Mouse (Mus musculus) forebrain, embryonic 11.5 days (tissue): ENCODE results near the gene Prkcb. TPM values are rescaled to one million over a fixed set of nuclear protein-coding genes. Genes with fewer than 3 reads are reported as not detected.

Experiments
- ATAC-seq: fragments of 200-750 bp; cut with Nextera tagmentation; replicated peaks from 2 replicates; pipeline ENCODE4 v1.8.0; 2017; ENCODE audit warnings: moderate TSS enrichment; ENCODE audit not compliant: low FRiP score
- DNase-seq: peaks from one replicate; pipeline ENCODE4 v3.0.0-alpha.2; 2017; ENCODE audit warnings: low spot score
- H3K27ac ChIP-seq: fragments of 300-500 bp; sonication (generic); 2 replicates; pipeline ENCODE4 v1.5.1; 2014; ENCODE audit warnings: low read depth, low read length
- H3K27me3 ChIP-seq: fragments of 300-500 bp; sonication (generic); 2 replicates; pipeline ENCODE4 v1.6.1; 2014; ENCODE audit warnings: mild to moderate bottlenecking, low read length, mixed read lengths; ENCODE audit not compliant: control insufficient read depth, insufficient read depth
- H3K36me3 ChIP-seq: fragments of 300-500 bp; sonication (generic); 2 replicates; pipeline ENCODE4 v1.6.1; 2014; ENCODE audit warnings: mild to moderate bottlenecking, low read length, moderate library complexity, mixed read lengths; ENCODE audit not compliant: control insufficient read depth, insufficient read depth
- H3K4me1 ChIP-seq: fragments of 300-500 bp; sonication (generic); replicated peaks from 2 replicates; pipeline ENCODE4 v1.6.1; 2014; ENCODE audit warnings: low read length, mixed read lengths; ENCODE audit not compliant: control insufficient read depth, insufficient read depth
- H3K4me2 ChIP-seq: fragments of 300-500 bp; sonication (generic); 2 replicates; pipeline ENCODE4 v1.6.1; 2014; ENCODE audit warnings: low read depth, mild to moderate bottlenecking, low read length, moderate library complexity, mixed read lengths; ENCODE audit not compliant: severe bottlenecking
- H3K4me3 ChIP-seq: fragments of 300-500 bp; sonication (generic); 2 replicates; pipeline ENCODE4 v1.5.1; 2014; ENCODE audit warnings: low read depth, low read length
- H3K9ac ChIP-seq: fragments of 300-500 bp; sonication (generic); 2 replicates; pipeline ENCODE4 v1.6.1; 2014; ENCODE audit warnings: low read length
- H3K9me3 ChIP-seq: fragments of 300-500 bp; sonication (generic); 2 replicates; pipeline ENCODE4 v1.6.1; 2016; ENCODE audit warnings: low read length, mixed read lengths; ENCODE audit not compliant: control insufficient read depth
- WGBS: fragments of 180-500 bp; shearing (Covaris S2); extraction: QIAGEN DNeasy Blood & Tissue Kit; methylation state at CpG from one replicate; pipeline ENCODE4 v1.1.7; 2014; 5-methylcytosine and 5-hydroxymethylcytosine counted together
- polyA plus RNA-seq: library from polyadenylated mRNA; unstranded; fragments of >200 nt; fragmentation: Nextera tagmentation; extraction: Ambion mirVana; gene quantifications from 2 replicates; pipeline ENCODE4 v1.2.1, GENCODE M21; 2014

Prkcb gene
- polyA plus RNA-seq, 1 experiment from 2014 or later: 10.0 TPM

- H3K36me3 ChIP-seq: no peaks in the 10 kb centered on the region
- H3K4me2 ChIP-seq: no peak overlapping the region
- H3K27ac ChIP-seq: no peak overlapping the region
- no peak for ATAC-seq
- WGBS: 85% methylated on average over 4 of the region's 4 CpGs
- H3K27me3 ChIP-seq: peaks cover 6% of the 10 kb centered on the region; the same call in 1 of the 2 replicates
- no peaks in the 10 kb centered on the region for H3K4me1 ChIP-seq
- H3K4me3 ChIP-seq: no peak overlapping the region
- DNase-seq: no peak
- H3K9me3 ChIP-seq: no peaks in the 10 kb centered on the region
- H3K9ac ChIP-seq: no peak overlapping the region
These were observed 6.8 kb downstream of the Prkcb start for GRCm38 (mm10) chr7:122295363-122295762.

GRCm38 (mm10) chr7:122296331-122296730 lies 7.8 kb downstream of the Prkcb start:
- Histone ChIP-seq H3K27ac (no peak overlapping the region), H3K27me3 (no peaks in the 10 kb centered on the region), H3K4me1 (no peaks in the 10 kb centered on the region), H3K4me3 (no peak overlapping the region), H3K9ac (no peak overlapping the region), H3K4me2 (no peak overlapping the region), H3K9me3 (no peaks in the 10 kb centered on the region), H3K36me3 (no peaks in the 10 kb centered on the region)
- DNase-seq (no peak), ATAC-seq (no peak)
- 83% methylated on average over 1 of the region's 1 CpGs for WGBS

GRCm38 (mm10) chr7:122296805-122297204 lies 8.3 kb downstream of the Prkcb start:
- ATAC-seq: no peak
- 91% methylated on average over 3 of the region's 3 CpGs for WGBS
- H3K4me1 ChIP-seq: no peaks in the 10 kb centered on the region

GRCm38 (mm10) chr7:122297627-122298026 lies 9.1 kb downstream of the Prkcb start:
- H3K9ac ChIP-seq: no peak overlapping the region
- no peaks in the 10 kb centered on the region for H3K36me3 ChIP-seq
- WGBS: 74% methylated on average over 3 of the region's 3 CpGs
- H3K27me3 ChIP-seq: no peaks in the 10 kb centered on the region
- no peaks in the 10 kb centered on the region for H3K4me1 ChIP-seq
- H3K27ac ChIP-seq: no peak overlapping the region
- H3K4me2 ChIP-seq: no peak overlapping the region
- H3K9me3 ChIP-seq: no peaks in the 10 kb centered on the region
- DNase-seq (no peak), ATAC-seq (no peak)
- H3K4me3 ChIP-seq: no peak overlapping the region

More at GRCm38 (mm10) chr7:122296805-122297204, 8.3 kb downstream of the Prkcb start:
- Histone ChIP-seq H3K9ac (no peak overlapping the region), H3K27me3 (no peaks in the 10 kb centered on the region), H3K4me3 (no peak overlapping the region), H3K9me3 (no peaks in the 10 kb centered on the region), H3K36me3 (no peaks in the 10 kb centered on the region), H3K4me2 (no peak overlapping the region), H3K27ac (no peak overlapping the region)
- no peak for DNase-seq

- Histone ChIP-seq H3K9ac (no peak overlapping the region), H3K4me2 (no peak overlapping the region), H3K27ac (no peak overlapping the region), H3K36me3 (no peaks in the 10 kb centered on the region), H3K27me3 (no peaks in the 10 kb centered on the region), H3K4me1 (no peaks in the 10 kb centered on the region), H3K9me3 (no peaks in the 10 kb centered on the region), H3K4me3 (no peak overlapping the region)
- ATAC-seq (no peak), DNase-seq (no peak)
- 94% methylated on average over 2 of the region's 2 CpGs for WGBS
These were observed 10.2 kb downstream of the Prkcb start for GRCm38 (mm10) chr7:122298715-122299114.

- no peak overlapping the region for H3K9ac ChIP-seq
- 91% methylated on average over 4 of the region's 4 CpGs for WGBS
- no peak overlapping the region for H3K4me2 ChIP-seq
- no peaks in the 10 kb centered on the region for H3K4me1 ChIP-seq
- DNase-seq: no peak
- H3K27me3 ChIP-seq: no peaks in the 10 kb centered on the region
- no peaks in the 10 kb centered on the region for H3K36me3 ChIP-seq
- no peak overlapping the region for H3K27ac ChIP-seq
- H3K4me3 ChIP-seq: no peak overlapping the region
- ATAC-seq: no peak
- no peaks in the 10 kb centered on the region for H3K9me3 ChIP-seq
These were observed 12.0 kb downstream of the Prkcb start for GRCm38 (mm10) chr7:122300538-122300937.

GRCm38 (mm10) chr7:122302538-122302937 lies 14.0 kb downstream of the Prkcb start:
- no peaks in the 10 kb centered on the region for H3K4me1 ChIP-seq
- H3K27ac ChIP-seq: no peak overlapping the region
- DNase-seq: no peak
- H3K27me3 ChIP-seq: no peaks in the 10 kb centered on the region
- ATAC-seq: no peak
- 89% methylated on average over 6 of the region's 6 CpGs for WGBS
- H3K4me3 ChIP-seq: no peak overlapping the region
- H3K9ac ChIP-seq: no peak overlapping the region
- H3K4me2 ChIP-seq: no peak overlapping the region
- H3K9me3 ChIP-seq: no peaks in the 10 kb centered on the region
- no peaks in the 10 kb centered on the region for H3K36me3 ChIP-seq

GRCm38 (mm10) chr7:122303988-122304387 lies 15.4 kb downstream of the Prkcb start:
- Histone ChIP-seq H3K27ac (no peak overlapping the region), H3K4me3 (no peak overlapping the region), H3K9ac (no peak overlapping the region), H3K4me1 (no peaks in the 10 kb centered on the region), H3K4me2 (no peak overlapping the region), H3K27me3 (no peaks in the 10 kb centered on the region), H3K9me3 (no peaks in the 10 kb centered on the region), H3K36me3 (no peaks in the 10 kb centered on the region)
- DNase-seq (no peak), ATAC-seq (no peak)
- 84% methylated on average over 3 of the region's 3 CpGs for WGBS

- no peaks in the 10 kb centered on the region for H3K9me3 ChIP-seq
- H3K4me1 ChIP-seq: no peaks in the 10 kb centered on the region
- H3K36me3 ChIP-seq: no peaks in the 10 kb centered on the region
- H3K4me2 ChIP-seq: no peak overlapping the region
- 93% methylated on average over 2 of the region's 2 CpGs for WGBS
- no peak for ATAC-seq
- no peak overlapping the region for H3K27ac ChIP-seq
- H3K9ac ChIP-seq: no peak overlapping the region
- no peak for DNase-seq
- no peaks in the 10 kb centered on the region for H3K27me3 ChIP-seq
- H3K4me3 ChIP-seq: no peak overlapping the region
These were observed 16.0 kb downstream of the Prkcb start for GRCm38 (mm10) chr7:122304521-122304920.
